Mouse (Mus musculus) CD4-positive helper T cell, adult 2 months (primary cell): ENCODE results near the gene Plxna4.

Source experiments
- DNase-seq: peaks from one replicate; pipeline ENCODE4 v3.0.0-alpha.2; 2012; ENCODE audit warnings: low read depth, missing footprints, low spot score

The Plxna4 gene

DNA sequence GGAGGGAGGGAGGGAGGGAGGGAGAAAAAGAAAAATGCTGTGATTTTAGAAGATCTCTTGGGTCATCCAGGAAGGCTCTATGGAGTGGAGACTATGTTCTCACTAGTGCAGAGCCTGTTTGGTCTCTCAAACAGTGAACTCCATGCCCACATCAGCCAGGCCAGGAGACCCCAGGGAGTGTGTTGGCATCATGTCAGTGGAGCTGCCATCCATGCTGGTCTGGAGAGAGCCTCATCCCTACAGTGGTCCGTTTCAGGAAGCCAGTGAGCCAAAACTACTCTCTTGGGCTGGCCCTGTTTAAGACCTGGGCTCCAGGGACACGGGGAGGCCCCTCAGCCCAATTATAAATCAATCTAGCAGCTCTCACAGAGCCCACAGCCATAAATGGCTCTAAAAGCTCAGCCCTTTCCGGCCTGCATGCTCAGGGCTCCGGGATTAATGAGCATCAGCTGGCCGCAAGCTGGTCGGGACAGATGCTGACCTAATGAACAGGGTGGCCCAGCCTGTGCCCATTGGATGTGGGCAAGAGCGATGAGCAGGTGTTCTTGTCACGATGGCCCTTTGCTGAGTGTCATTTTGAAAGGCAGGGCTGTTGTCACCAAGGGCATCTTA is 180.3 kb downstream of the Plxna4 start:
- no peak for DNase-seq

- DNase-seq = no peak
These were observed 181.5 kb downstream of the Plxna4 start for GRCm38 (mm10) chr6:32406316-32407095.

GRCm38 (mm10) chr6:32402560-32403235 is 185.3 kb downstream of the Plxna4 start:
- no peak for DNase-seq

DNA sequence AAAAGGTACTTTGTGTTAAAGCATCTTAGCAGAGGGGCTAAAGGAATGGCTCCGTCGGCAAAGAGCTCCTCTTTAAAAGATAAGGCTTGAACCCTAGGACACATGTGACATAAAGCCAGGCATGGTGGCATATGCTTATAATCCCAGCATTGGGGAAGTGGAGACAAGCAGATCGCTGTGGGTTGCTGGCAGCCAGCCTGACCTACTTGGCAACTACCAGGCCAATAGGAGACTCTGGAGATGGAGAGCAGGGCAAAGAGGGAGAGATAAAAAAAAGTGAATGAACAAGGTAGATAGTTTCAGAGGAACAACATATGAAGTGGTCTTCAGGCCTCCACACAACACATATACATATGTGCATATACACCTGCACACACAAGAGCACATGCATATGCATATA is 189.7 kb downstream of the Plxna4 start:
- no peak for DNase-seq

- no peak for DNase-seq
These were observed 190.8 kb downstream of the Plxna4 start for GRCm38 (mm10) chr6:32397133-32397730.

DNA sequence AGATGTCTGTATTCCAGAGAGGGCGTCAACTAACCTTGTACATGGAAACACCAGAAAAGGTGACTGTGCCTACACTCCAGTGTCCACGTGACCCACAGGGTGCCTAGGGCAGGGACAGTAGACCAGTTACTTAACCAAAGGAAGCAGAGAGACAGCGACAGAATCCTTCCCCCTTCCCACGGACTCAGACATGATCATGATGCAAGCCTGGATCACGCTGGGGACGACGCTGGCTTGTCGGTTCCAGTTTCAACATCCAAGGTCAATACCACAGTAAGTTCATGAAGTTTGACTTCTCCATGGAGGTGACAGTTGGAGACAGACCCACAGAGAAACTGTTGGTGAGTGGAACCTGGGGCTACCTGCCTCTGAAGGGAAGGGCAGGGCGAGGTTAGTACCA is 192.6 kb downstream of the Plxna4 start:
- no peak for DNase-seq

- DNase-seq = no peak
These were observed 195.7 kb downstream of the Plxna4 start for GRCm38 (mm10) chr6:32392262-32392661.

DNA sequence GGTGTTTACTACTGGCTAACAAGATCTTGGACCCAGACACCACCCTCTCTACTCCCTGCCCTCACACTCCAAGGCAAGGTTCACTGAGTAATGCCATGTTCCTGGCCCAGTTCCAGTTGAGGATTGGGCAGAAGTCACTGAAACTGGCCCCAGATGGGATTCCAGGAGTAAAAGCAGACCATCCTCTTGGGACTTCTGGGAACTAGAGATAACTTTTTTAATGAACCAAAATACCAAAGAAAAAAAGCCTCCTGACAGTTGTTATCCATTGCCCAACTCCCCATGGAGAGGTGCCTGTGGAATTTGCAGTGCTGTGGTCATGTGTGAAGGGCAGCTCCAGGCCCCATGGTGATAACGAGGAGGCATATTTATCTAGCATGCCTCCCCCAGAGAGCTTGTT is 199.7 kb downstream of the Plxna4 start:
- no peak for DNase-seq

- DNase-seq = no peak
These were observed 201.1 kb downstream of the Plxna4 start for GRCm38 (mm10) chr6:32386915-32387314.

- no peak for DNase-seq
These were observed 203.1 kb downstream of the Plxna4 start for GRCm38 (mm10) chr6:32384937-32385336.

- no peak for DNase-seq
These were observed 203.6 kb downstream of the Plxna4 start for GRCm38 (mm10) chr6:32384423-32384822.

GRCm38 (mm10) chr6:32381516-32381915 is 206.5 kb downstream of the Plxna4 start:
- DNase-seq = no peak

- DNase-seq = no peak
These were observed 210.8 kb downstream of the Plxna4 start for GRCm38 (mm10) chr6:32377181-32377580.

DNA sequence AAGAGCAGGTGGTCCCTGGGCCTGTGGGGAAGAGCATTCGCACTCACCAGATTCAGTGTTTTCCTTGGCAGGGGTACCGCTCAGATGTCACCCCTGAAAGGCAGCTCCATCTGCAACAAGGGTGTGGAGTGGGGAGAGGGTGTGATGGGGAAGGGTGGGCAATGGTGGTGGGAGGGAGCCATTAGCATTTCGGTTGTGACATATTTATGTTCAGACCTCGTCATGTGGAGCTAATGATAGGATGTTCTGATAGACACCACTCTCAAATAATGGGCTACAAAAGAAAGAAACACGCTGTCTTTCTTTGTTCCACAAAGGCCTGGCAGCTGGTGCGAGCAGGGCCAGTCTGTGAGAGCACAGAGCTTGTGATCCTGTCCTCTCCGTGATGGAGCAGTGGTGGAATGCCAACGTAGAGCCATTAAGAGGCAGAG is 214.0 kb downstream of the Plxna4 start:
- no peak for DNase-seq

- no peak for DNase-seq
These were observed 218.9 kb downstream of the Plxna4 start for GRCm38 (mm10) chr6:32369092-32369491.

GRCm38 (mm10) chr6:32368408-32368807 is 219.6 kb downstream of the Plxna4 start:
- DNase-seq = no peak

DNA sequence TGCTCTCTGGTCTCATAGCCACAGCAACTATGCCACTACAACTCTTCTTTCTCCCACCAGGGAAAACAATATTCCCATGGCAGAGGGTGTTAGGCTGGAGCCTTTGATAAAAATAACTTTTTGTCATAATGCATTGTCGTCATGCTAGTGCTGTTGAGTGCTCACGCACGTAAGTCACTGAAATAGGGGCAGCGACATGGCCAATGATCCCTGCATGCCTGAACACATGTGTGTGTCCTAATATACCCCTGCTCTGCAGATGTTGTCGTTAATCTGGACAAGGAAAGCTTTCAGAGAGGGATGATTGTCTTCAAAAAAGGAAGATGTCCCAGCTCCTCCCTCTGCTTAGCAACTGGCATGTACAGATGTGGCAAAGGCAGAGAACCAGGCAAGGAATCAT is 223.1 kb downstream of the Plxna4 start:
- no peak for DNase-seq

DNA sequence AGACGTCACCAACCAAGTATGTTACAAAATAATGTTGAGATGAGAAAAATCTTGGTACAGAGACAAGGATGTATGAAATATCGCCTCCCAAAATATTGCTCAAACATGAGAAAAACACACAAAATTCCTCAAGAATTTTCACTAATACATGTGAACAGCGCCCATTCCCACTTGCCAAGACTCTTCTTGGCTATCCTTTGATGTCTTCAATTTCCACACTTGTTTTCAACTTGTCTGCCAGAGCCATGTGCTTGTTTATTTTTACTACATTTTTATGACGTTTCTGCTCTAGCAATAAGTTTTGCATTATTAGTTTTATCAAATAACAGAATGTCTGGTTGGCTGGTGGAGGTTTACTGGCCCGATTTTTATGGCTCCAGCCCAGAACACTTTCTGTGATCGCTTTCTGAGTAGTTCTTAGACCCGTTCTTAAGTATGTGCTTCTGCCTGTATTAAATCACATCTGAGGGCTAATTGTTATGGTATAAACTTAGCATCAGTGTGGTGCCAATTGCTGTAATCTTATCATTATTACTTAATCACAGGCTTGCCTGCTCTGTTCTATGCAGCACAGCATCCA is 224.4 kb downstream of the Plxna4 start:
- DNase-seq = no peak

GRCm38 (mm10) chr6:32362421-32362820 is 225.6 kb downstream of the Plxna4 start:
- no peak for DNase-seq

DNA sequence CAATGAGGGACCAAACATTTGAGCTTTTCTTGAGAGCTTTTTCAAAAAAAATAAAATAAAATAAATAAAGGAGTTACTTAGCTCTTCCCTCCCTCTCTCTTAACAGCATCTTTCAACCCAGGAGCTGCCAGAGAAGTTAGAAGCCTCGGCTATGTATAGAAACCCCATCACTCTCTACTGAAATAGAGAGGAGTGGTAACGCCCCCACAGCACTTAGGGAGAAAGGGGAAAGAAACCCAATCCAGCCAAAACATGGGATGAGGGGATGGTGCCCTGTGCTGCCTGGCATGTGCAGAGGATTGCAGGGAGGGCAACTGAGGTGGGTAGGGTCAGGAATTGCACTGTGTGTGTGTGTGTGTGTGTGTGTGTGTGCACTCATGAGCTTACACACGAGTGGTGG is 228.3 kb downstream of the Plxna4 start:
- DNase-seq = no peak

- no peak for DNase-seq
These were observed 230.5 kb downstream of the Plxna4 start for GRCm38 (mm10) chr6:32357497-32357896.

GRCm38 (mm10) chr6:32355559-32355958 is 232.4 kb downstream of the Plxna4 start:
- no peak for DNase-seq
